Mouse (Mus musculus) adipocyte (in vitro differentiated cells): ENCODE results near the gene Gm49486.
"Not testable (repeated sequence)": the region's sequence is repeated elsewhere in the genome, so short reads cannot be mapped to it uniquely, and the experiment has no call there.

ENCODE experiments used
- DNase-seq: peaks from one replicate; pipeline ENCODE4 v3.0.0-alpha.2; 2016; ENCODE audit warnings: low spot score

Gm49486 gene

DNA sequence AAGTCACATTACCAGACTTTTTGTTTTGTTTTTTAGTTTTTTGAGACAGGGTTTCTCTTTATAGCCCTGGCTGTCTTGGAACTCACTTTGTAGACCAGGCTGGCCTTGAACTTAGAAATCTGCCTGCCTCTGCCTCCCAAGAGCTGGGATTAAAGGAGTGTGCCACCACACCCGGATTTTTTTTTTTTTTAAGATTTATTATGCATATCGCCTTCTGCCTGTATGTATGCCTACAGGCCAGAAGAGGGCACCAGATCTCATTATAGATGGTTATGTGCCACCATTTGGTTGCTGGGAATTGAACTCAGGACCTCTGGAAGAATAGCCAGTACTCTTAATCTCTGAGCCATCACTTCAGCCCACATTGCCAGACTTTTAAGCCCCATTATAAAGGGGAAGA, 3.4 kb upstream of the Gm49486 start:
- DNase-seq = not testable (repeated sequence)

DNA sequence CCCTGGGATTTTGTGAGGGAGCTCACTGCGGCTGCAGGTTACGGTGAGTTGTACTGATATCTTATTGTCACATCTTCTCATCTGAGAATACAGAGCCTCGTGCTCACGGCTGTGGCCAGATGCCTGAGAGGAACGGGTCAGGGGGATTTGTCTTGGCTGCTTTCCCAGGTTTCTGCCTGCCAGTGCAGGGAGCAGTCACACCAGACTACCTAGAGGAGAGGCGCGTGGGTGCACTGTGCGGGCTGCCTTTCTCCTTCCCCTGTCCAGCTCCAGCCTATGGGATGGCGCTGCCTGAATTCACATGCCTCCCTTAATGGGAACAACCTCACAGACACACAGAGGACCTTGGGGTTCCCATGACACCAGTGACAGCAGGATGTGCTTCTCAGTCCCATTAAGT, 6.1 kb downstream of the Gm49486 start:
- DNase-seq = no peak

DNA sequence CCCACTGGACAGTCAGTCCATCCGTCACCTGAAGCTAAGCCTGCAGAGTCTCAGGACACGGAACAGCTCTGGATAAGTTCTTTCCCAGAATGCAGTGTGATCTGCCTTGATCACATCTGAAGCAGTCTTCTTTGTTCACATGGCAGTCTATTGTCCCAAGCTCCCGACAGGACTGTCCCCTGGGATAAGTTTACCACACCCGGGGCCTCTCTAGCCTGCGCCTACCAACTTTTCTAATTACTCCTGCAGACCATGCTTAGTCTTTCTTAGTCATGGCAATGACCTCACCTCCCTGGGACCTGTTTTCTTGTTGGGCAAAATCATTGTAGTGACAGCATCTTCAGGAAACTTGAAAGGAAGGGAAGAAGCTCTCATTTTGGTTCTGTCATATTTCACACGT, 8.8 kb downstream of the Gm49486 start:
- DNase-seq = no peak

DNA sequence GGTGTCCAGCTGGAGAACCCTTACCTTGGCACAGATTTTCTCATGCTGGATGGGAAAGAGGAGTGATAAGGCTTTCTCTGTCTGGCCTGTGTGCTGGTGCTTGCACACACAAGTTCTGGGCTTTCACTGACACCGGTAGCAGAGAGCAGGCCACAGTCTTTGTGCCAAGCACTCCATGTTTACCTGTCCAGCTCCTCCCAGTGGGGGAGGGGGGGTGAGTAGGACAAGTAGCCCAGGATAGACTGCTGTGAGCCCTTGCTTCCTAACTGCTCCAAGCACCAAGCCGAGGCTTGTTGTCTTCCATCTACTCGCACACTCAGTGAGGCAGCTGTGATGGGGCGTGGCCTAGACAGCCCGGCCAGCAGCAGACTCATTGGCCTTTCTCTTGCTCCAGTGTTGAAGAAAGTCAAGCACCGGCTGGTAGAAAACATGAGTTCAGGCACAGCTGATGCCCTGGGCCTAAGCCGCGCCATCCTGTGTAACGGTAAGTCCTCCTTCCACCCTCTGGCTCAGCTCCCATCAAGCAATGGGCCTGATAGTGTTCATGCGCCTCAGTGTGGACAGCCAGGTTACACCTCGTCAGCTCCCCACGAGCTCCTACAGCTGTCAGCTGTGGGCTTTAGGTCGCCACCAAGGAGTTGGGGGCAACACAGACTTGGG, 13.5 kb downstream of the Gm49486 start:
- DNase-seq = no peak

DNA sequence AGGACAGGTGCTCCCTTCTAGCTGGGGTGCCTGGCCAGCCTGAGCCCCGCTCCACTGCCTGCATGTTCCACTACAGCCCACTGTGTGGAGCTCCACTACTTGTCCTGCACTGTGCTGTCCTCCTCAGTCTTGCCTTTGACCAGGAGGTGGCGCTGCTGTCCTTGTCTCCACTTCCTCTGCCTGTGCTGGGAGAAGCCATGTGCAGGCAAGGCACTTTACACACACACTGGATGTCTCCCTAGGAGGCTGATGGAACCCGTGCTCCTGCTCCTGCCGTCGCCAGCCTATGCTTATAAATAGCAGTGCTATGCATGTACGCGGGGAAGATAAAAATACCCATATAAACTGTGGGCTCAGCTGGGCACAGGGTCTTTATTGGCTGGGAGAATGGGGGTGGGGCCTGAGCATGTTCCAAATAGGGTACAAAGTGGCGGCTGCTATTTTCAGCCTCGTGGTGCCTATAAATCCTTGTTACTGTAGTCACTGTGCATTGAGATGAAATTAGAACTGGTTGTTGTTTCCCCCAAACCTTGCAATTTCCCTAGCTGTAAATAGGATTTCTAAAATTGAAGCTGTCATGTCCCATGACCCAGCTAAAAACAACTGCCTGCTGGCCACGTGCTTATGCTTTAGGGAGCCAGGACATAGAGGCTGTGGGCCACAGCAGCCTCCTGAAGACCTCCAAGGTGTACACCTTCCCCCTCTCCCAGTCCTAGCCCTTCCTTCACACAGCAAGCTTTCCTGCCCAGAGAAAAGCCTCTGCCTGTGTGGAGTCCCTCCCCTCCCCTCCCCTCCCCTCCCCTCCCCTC, 14.2 kb downstream of the Gm49486 start:
- DNase-seq = peak; percentile 99

DNA sequence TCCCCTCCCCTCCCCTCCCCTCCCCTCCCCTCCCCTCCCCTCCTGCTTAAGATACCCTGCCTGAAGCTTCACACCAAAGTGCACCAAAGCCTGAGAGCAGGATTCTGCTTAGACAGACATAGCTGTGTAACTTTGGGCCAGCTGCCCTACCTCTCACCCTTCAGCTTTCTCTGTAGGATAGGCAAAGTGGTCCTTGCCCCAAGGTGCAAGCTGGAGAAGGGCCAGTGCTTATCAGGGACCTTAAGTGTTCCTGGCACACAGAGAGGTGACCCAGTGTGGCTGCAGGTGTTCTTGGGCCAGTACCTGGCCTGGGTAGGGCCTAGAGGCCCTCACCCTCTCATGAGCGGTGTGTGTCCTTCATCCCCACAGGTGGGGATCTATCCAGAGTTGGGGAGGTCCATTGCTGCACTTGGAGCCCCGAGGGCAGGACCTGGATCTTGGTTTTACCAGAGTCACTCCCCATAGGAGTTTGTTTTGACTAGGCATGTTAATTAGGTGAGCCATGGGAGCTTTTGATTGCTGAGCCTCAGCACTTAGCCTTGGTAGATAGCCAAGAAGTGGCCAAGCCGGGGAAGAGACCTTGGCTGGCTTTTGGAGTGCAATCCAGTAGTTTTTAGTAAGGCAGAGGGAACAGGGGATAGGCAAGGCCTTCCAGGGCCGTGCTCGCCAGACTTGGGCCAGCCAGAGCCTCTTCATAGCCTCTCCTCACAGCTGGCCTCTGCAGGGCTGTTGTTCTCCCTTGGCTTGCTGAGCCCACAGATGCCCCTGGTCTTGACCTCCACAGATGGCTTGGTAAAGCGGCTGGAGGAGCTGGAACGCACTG, 15.1 kb downstream of the Gm49486 start:
- DNase-seq = peak; percentile 93

DNA sequence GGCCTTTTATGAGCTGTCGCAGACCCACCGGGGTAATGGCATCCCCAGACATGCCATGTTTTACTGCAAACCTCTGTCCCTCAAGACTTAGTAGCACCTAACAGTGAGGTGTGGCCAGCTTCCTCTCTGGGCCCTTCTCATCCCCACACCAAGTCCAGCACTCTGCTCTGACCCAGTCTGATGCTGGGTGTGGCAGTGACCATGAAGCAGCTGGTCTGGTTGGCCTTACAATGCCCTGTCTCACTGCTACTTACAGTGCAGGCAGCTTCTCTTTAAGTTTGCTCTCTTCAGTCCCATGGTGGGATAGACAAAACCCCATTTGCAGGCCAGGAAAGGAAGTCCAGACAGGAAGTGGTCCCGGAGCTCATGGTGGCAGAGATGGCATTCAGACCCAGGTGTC, 16.1 kb downstream of the Gm49486 start:
- DNase-seq = no peak

DNA sequence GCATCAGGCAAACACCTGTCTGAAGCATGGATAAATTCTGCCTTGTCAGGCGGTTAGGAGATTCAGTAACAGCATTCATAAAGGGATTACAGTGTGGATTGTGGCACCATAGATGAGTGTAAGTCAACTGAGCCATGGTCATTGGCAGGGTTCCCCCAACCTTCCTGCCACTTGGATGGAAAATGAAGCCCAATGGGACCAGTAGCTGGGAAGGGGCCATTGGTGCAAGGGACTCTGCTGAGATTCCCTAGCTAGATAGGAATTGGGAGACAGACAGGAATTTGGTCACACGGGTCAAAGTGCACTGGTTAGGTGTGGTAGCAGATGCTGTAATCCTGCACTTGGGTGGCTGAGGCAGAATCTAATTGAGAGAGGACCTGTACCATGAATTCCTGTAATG, 21.0 kb downstream of the Gm49486 start:
- DNase-seq = peak; percentile 64

DNA sequence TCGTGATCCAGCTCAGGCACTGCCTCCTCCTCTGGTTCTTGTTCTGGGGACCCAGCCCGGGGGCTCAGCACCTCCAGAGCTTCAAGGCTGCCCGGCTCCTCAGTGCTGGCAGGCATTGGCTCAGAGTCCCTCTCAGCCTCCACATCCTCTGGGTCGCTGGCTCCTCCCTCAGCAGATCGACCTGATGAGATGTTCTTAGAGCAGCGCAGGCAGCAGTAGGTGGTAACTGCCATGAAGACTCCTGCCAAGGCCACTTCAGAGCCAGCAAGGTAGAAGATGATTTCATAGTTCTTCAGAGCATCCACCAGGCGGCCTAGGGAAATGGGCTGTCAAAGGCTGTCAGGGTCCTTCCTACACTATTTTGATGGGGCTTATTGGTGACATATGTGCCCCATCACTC, 22.0 kb downstream of the Gm49486 start:
- DNase-seq = no peak

DNA sequence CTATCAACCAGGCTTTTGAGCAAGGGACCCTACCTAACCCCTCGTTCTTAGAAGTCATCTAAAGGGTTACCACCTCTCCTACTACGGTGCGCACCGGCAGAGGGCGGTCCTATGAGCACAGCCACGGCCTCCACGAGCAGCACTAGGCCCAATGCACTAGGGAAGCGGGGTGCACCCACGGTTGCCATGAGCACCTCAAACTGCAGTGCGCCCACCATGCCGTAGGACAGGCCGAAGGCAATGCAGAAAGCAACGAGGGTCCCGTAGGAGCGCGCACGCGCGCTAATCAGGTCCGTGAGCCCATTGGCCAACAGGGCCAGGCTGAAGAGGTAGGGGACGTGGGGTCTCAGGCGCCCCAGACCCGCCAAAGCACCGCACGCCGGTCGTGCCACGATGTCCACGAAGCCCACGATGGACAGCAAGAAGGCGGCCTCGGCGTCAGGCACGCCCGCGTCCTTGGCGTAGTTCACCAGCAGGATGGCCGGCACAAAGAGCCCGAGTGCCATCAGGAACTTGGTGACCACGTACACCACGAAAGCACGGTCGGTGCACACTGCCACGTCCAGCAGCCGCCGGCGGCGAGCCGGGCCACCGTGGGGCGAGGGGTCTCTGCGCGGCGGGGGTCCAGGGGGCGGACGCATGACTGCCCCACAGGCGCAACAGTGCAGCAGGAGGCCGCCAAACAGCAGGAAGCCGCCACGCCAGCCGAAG, 22.7 kb downstream of the Gm49486 start:
- DNase-seq = no peak

DNA sequence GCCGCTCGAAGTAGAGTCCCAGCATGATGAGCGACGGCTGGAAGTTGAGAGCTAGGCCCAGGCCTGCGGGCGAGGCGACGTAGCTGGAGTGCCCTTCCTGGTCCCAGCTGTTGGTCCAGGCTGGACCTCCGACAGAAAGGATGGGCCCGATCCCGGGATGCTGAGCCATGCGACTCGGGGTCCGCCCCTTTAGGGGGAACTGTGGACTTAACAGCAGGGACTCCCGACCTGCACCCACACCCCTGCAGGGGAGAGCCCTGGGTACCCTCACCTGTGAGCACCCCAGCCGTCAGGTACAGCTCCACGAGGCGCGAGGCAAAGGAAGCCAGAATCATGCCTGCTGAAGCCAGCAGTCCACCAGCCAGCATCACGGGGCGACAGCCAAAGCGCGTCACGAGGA, 23.4 kb downstream of the Gm49486 start:
- DNase-seq = no peak

DNA sequence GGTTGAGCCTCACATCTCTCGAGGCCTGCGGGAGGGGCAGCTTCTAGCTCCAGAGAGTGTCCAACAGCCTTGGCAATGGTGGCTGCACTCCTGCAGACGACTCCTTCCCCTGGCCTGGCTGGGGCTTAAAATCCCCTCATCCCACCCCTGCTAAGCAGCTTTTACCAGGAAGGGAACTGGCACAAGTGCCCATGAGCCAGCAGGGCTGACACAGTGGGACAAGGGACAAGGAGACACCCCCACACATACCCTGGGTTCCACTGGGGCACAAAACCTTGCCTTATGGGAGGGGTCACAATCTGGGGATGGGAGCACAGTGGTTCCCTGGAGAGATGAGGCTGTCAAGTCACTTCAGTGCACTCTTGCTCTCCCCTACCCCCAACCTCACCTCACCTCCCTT, 25.5 kb downstream of the Gm49486 start, which contains the start of gene Slc16a8:
Slc16a8 (minus strand) TSS at position 101 of the 400 bp plus-strand sequence.
- DNase-seq = no peak

DNA sequence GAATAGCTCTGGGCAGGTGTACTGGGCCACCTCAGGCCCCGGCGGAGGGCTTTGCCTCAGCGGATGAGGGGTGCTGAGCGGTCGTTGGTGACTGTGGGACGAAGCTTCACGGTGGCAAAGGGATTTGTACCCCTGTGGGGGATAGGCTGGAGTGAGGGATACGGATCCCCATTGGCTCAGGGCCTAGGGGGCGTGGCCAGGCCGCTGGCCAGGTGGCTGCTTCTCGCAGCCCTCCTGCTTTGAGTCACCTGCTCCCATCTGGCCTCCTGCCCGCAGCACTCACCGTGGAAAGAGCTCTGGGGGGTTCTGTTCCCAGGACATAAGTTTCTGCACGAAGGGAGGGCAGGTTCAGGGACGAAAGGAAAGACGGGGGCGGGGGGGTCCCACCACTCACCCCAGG, 29.3 kb downstream of the Gm49486 start:
- DNase-seq = no peak

DNA sequence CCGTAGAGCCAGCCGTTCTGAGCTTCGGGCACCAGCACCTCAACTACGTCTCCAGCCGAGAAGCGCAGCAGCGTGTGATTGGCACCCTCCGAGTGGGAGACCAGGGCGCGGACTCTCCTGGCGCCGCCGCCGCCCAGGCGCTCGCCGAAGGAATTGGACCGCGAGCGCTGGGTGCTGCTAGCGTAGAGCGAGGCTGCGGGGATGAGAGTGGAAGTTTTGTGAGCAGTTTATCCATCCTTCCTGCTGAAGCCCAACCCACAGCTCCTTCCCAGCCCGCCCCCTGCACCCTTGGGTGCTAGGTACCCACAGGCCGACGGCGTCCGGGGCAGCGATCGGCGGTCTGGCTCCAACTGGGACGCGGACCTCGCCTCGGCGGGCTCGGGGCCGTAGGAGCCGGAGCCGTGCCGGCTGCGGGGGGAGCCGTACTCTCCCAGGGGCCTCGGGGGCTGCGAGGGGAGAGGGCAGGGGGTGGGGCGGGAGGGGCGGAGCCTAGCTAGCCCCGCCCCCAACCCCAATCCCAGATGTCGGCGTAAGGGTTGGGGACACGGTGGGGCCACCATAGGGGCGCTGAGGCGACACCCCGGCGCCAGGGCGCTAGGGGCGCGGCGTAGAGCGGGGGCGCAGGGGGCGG, 32.0 kb downstream of the Gm49486 start:
- DNase-seq = no peak

DNA sequence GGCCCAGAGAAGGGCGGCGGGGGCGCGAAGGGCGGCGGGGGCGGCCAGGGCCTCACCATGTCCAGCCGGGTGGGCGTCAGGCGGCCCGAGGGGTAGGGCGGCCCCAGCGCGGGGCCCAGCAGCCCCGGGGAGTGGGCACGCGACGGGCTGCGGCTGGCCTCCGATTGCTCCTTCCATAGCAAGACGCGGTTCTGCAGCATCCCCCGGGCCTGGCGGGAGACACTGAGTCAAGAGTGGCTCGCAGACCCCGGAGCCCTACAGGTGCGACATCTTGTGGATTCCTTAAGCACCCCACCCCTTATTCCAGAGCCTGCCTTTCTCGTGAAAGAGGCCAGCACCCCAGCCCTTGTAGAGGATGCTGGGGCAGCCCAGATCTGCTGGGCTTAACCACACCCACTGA, 32.6 kb downstream of the Gm49486 start:
- no peak for DNase-seq

DNA sequence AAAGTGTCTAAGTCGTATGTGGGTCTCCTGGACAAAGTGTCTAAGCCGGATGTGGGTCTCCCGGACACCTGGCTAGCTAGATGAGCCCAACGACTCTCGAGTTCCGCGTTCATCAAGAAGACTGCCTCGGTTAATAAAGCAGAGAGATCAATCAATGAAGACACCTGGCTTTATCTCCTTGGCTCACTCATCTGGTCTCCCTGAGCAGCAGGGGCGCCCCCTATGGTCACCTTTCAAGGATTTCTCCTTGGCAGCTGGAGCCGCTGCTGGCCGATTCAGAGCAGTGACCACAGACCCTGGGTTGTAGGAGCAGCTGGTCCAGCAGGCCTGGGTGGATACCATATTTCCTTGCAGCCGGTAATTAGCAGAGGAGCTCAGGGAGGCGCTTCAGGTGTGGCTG, 33.2 kb downstream of the Gm49486 start:
- no peak for DNase-seq

DNA sequence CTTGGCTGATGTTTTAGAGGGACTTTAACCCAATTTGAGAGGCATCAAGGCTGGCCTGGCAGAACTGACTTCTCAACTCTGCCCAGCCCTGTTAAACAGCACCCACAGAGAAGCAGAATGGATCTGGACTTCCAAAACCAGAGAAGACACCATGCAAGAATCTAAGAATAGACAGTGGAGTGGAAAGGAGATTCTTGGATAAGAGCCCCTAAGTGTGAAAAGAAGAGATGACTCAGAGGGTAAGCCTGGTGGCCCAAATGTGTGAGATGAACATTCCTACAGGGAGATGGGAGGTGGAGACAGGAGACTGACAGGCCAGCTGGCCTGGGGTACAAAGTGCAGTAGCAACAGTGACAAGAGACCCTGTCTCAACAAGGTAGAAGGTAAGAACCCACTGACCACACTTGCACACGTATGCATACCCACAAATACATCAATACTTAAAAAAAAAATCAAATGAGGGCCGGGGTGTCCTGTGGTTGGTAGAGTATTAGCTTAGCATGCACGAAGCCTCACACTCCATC, 33.7 kb downstream of the Gm49486 start:
- no peak for DNase-seq

DNA sequence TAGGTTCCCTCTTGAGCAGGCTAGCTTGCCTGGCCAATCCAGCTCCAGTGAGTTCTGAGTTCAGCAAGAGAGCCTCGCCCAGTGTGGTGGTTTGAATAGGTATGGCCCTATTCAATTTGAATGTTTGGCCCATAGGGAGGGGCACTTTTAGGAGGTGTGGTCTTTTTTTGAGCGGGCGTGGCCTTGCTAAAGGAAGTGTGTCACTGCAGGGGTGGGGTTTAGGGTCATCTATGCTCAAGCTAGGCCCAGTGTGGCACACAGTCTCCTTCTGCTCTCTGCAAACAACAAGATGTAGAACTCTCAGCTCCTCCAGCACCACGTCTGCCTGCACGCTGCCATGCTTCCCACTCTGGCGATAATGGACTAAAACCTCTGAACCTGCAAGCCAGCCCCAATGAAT, 34.5 kb downstream of the Gm49486 start:
- no peak for DNase-seq

DNA sequence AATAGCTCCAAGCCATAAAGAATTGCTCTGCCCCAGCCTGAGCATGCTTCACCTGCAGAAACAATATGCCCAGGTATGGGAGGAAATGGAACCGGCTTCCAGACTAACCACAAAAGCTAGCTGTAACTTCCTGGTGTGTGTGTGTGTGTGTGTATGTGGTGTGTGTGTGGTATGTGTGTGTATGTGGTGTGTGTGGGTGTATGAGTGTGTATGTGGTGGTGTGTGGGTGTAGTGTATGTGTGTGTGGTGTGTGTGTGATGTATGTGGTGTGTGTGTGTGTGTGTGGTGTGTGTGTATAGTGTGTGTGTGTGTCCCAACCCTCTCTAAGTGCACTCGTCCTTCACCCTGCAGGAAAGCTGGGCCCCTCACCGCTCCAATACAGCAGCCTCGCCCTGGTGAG, 36.2 kb downstream of the Gm49486 start:
- DNase-seq = no peak

DNA sequence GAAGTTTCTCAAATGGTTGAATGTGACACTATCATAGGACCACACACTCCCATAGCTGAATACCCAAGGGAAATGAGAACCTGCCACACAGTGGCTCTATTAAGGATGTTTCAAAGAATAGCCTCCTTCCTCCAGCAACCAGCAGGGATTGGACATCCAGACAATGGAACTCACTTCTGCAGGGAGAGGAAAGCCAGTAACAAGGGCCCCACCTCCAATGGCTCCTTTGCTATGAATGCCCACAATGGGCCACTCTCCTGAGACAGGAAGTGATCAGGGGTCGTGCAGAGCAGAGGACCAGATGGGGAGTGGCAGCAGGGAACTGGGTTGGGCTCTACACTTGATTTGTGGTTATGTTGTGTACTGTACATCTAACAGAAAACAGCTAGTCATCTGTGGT, 39.3 kb downstream of the Gm49486 start:
- DNase-seq = no peak

DNA sequence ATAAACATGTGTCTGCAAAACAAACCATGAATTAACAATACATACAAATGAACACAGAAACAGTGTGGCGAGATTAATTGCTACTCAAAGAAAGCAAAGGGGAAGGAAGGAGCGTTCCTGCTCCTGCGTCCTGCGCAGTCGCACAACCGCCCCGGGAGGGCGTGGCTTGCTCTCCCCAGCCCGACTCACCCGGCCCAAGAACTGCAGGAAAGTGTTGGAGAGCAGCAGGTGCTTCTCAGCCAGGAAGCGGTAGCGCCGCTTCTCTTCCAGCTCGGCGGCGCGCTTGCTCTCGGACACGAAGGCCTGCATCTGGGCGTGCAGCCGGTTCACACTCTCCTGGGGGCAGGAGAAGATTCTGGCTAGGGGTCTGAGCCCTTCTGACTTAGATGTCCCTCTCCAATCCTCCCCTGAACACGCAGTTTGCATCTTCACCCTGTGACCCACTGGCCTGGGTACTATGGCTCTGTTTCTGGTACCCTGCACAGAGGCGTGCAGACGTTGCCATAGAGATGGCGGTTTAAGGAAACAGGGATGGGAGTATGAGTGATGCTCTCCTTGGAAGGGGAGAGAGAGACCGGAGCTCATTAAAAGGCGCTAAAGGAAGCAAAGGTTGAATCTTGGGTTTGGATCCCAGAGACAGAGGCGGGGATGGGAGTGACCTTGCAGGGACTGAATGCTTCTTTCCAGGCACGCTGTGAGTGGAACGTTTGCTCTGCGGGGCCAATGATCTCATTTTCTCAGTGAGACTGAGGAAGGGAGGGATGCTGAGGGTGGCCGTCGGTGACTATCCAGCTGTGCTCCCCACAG, 41.3 kb downstream of the Gm49486 start:
- DNase-seq = no peak
